Mouse (Mus musculus) C2C12 (cell line): Measurements from ENCODE around the gene Flad1. TPM values are rescaled to one million over a fixed set of nuclear protein-coding genes. Genes with fewer than 3 reads are reported as not detected.

Source experiments
- H3K27me3 ChIP-seq: one replicate; pipeline ENCODE4 v1.6.1; 2011; ENCODE audit not compliant: control insufficient read depth, insufficient read depth, insufficient read length
- H3K36me3 ChIP-seq: one replicate; pipeline ENCODE4 v1.6.1; 2011; ENCODE audit not compliant: control insufficient read depth, insufficient read depth
- H3K4me3 ChIP-seq: one replicate; pipeline ENCODE4 v1.5.1; 2011; ENCODE audit warnings: mild to moderate bottlenecking, control low read depth; ENCODE audit not compliant: poor library complexity, insufficient read depth, severe bottlenecking
- H3K79me2 ChIP-seq: one replicate; pipeline ENCODE4 v1.6.1; 2011; ENCODE audit not compliant: control insufficient read depth, insufficient read depth
- H3K79me3 ChIP-seq: one replicate; pipeline ENCODE4 v1.6.1; 2011; ENCODE audit warnings: low read depth, control low read depth
- H3ac ChIP-seq: one replicate; pipeline ENCODE3; 2011; ENCODE audit warnings: low read depth; ENCODE audit not compliant: control insufficient read depth, insufficient read length
- CEBPB ChIP-seq: IDR thresholded peaks from one replicate; pipeline ENCODE4 v1.6.1; 2011; ENCODE audit warnings: low read depth, mild to moderate bottlenecking, control low read depth, moderate library complexity
- CTCF ChIP-seq: IDR thresholded peaks from one replicate; pipeline ENCODE4 v1.5.1; 2011; ENCODE audit not compliant: control insufficient read depth, insufficient read depth, insufficient read length
- FOSL1 ChIP-seq: IDR thresholded peaks from one replicate; pipeline ENCODE4 v1.8.0; 2011; ENCODE audit warnings: mild to moderate bottlenecking, low read length; ENCODE audit not compliant: poor library complexity, insufficient read depth, severe bottlenecking
- MAX ChIP-seq: IDR thresholded peaks from one replicate; pipeline ENCODE4 v1.6.1; 2011; ENCODE audit warnings: mild to moderate bottlenecking, control low read depth
- MYOD1 ChIP-seq: IDR thresholded peaks from one replicate; pipeline ENCODE4 v1.6.1; 2011; ENCODE audit warnings: low read depth; ENCODE audit not compliant: control insufficient read depth, insufficient read length
- MYOG ChIP-seq: IDR thresholded peaks from one replicate; pipeline ENCODE4 v1.6.1; 2011; ENCODE audit not compliant: control insufficient read depth, insufficient read length; ENCODE audit errors: extremely low read depth
- USF1 ChIP-seq: IDR thresholded peaks from one replicate; pipeline ENCODE4 v1.6.1; 2011; ENCODE audit warnings: low read depth, mild to moderate bottlenecking, control low read depth, moderate library complexity
- polyA plus RNA-seq: library from polyadenylated mRNA; unstranded; fragments of >200 nt; fragmentation: generic; extraction: Trizol; gene quantifications from one replicate; pipeline ENCODE4 v1.2.1, GENCODE M21; 2012; ENCODE audit warnings: missing spikeins

The Flad1 gene
- polyA plus RNA-seq, 1 experiment, result 11.0 TPM

- no peaks in the 10 kb centered on the region for H3K36me3 ChIP-seq
- no peaks in the 10 kb centered on the region for H3K27me3 ChIP-seq
- H3K79me2 ChIP-seq, result peaks cover 60% of the 10 kb centered on the region
- peak overlapping the region; percentile 25 for H3ac ChIP-seq
- TF ChIP-seq MYOD1 (no peak), CEBPB (no peak), MAX (no peak), USF1 (no peak), CTCF (no peak), MYOG (no peak), FOSL1 (no peak)
- H3K4me3 ChIP-seq, result peak overlapping the region; percentile 61
- peaks cover 2% of the 10 kb centered on the region for H3K79me3 ChIP-seq
Observed at GRCm38 (mm10) chr3:89390699-89391662, 20.7 kb downstream of the Flad1 start.

GRCm38 (mm10) chr3:89390111-89390515, 21.6 kb downstream of the Flad1 start:
- Histone ChIP-seq H3K4me3 (no peak overlapping the region), H3K79me3 (peaks cover 2% of the 10 kb centered on the region), H3K79me2 (peaks cover 60% of the 10 kb centered on the region), H3ac (no peak overlapping the region), H3K27me3 (no peaks in the 10 kb centered on the region), H3K36me3 (no peaks in the 10 kb centered on the region)
- TF ChIP-seq MYOG (no peak), USF1 (no peak), MAX (no peak), FOSL1 (no peak)

GRCm38 (mm10) chr3:89388901-89389740, 22.5 kb downstream of the Flad1 start:
- no peaks in the 10 kb centered on the region for H3K36me3 ChIP-seq
- peaks cover 66% of the 10 kb centered on the region for H3K79me2 ChIP-seq
- no peak overlapping the region for H3ac ChIP-seq
- H3K79me3 ChIP-seq, result peaks cover 4% of the 10 kb centered on the region
- TF ChIP-seq USF1, result no peak
- no peak for TF ChIP-seq MYOD1
- H3K27me3 ChIP-seq, result no peaks in the 10 kb centered on the region
- H3K4me3 ChIP-seq, result no peak overlapping the region

GRCm38 (mm10) chr3:89388134-89388881, 23.4 kb downstream of the Flad1 start:
- TF ChIP-seq CEBPB (no peak), MAX (no peak), MYOD1 (no peak), FOSL1 (no peak), CTCF (no peak), MYOG (no peak), USF1 (no peak)
- Histone ChIP-seq H3K27me3 (no peaks in the 10 kb centered on the region), H3K36me3 (no peaks in the 10 kb centered on the region), H3ac (no peak overlapping the region), H3K79me3 (peaks cover 4% of the 10 kb centered on the region), H3K4me3 (no peak overlapping the region), H3K79me2 (peaks cover 74% of the 10 kb centered on the region)

GRCm38 (mm10) chr3:89387632-89388031, 24.0 kb downstream of the Flad1 start:
- H3K4me3 ChIP-seq, result no peak overlapping the region
- H3K79me3 ChIP-seq, result peaks cover 4% of the 10 kb centered on the region
- TF ChIP-seq FOSL1 (no peak), CEBPB (no peak), MYOG (no peak), MYOD1 (no peak), CTCF (no peak), MAX (no peak), USF1 (no peak)
- H3K27me3 ChIP-seq, result no peaks in the 10 kb centered on the region
- peaks cover 75% of the 10 kb centered on the region for H3K79me2 ChIP-seq
- no peaks in the 10 kb centered on the region for H3K36me3 ChIP-seq
- no peak overlapping the region for H3ac ChIP-seq
